Mouse (Mus musculus): ENCODE measurements at regions not wholly inside any gene's neighbourhood (a gene's known extent, or its start where the extent isn't known, plus 50 kb on each side); places are given as distances from the start of the nearest gene placed in this dataset.
"Not testable (repeated sequence)": the region's sequence is repeated elsewhere in the genome, so short reads cannot be mapped to it uniquely, and the experiment has no call there.

DNA sequence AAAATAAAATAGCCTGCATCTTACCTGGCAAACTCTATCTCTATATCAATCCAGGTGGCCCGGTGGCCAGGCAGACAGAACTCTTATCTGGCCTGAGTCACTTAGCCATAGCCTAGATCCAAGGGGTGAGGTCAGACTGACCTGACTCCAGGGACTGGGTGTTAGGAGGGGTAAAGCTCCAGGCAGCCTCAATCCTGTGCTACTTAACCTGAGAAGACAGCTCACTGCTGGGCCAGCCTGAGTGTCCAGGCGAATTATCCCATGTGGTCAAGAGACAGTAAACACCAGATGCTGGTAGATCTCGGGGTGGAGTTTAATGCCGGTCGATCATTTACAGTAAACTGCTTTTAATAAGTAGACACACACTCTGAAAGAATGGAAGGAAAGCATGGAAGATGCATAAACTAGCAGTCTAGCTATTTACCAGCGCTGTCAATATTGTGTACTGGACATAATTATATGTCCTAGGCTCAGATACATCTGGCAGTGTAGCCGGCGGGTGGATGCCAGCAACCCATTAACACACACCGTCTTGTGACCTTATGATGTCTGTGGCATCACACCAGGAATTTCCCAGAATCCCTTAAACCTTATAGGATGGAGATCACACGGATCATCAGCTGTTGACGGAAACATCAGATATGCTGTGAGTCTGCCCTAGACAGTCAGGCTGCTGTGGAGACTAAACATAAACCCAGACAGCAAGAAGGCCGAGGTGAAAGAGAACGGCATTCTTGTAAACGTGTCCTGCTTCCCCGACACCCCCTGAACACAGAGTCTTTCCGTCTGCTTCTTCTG, 153.9 kb upstream of the Ubl3 start:
- no peak for DNase-seq (ENCODE audit: low read depth, low spot score)

DNA sequence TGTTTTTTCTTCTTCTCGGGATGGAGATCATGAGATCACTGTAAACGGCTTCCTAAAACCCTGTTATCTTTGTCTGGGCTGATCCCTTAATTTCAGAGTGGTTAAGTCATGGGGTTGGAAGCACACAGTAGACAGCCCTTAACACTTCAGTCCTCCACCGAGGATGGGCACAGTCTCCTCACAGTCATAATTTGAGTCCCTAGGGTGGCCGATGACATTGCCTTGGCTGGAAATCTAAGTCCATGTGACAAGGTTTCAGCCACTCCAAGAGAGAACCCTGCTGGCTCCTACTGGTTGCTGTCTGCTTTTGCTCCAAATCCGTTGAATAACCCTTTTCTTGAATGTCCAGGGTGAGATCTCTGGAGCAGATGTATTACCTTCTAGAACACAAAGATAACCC, 152.2 kb upstream of the Ubl3 start:
- DNase-seq (ENCODE audit: low read depth, low spot score), result no peak

DNA sequence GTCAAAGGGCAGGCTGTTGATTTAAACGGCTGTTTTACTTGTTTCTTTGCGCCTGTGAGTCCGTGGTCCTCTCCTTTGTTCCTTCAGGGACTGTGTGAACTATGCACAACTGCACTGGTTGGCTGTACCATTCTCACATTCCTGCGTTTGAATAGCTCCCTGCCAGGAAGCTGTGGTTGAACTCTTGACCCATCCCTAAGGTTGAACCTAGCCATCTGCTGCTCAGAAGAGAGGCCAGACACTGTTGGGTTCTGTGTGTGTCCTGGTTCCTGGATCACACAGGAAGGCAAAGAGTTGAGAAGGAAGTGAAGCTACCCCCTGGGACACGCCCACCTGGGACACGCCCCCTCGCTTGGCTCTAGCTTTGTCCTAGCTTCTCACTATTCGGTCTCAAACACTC, 149.3 kb upstream of the Ubl3 start:
- no peak for DNase-seq (ENCODE audit: low read depth, low spot score)

DNA sequence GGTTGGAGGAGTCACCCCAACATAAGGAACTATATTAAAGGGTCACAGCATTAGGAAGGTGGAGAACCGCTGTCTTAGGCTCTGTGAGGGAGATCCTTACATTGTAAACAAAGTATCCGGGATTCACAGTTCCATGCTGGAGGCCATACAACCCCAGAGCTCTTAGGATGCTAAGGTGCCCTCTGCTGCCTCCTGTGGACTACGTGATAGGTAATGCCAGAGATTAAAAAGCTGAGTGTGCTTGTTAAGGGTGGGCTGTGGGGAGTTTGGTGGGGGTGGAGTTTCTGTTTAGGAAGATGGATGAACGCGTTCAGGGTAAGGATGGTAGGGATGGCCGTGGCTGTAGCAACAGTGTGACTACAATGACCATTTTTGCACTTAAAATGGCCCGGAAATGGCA, 148.4 kb upstream of the Ubl3 start:
- DNase-seq (ENCODE audit: low read depth, low spot score), result no peak

DNA sequence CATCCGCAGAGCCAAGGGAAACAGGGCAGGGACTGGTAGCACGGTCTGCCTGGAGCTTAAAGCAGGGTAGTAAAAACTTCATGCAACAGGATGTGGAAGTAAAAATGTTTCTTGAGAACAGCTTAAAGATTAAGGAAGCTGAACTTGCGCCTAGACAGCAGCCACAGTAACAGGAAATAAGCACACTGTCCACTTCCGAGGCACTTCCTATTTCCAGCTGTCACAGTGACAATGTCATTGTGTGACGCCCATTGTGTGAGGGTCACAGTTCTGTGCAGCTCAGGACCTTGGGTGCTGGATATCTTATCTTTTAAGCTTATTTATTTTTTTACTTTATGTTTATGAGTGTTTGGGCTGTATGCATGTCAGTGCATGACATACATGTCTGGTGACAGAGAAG, 147.7 kb upstream of the Ubl3 start:
- DNase-seq (ENCODE audit: low read depth, low spot score), result no peak

DNA sequence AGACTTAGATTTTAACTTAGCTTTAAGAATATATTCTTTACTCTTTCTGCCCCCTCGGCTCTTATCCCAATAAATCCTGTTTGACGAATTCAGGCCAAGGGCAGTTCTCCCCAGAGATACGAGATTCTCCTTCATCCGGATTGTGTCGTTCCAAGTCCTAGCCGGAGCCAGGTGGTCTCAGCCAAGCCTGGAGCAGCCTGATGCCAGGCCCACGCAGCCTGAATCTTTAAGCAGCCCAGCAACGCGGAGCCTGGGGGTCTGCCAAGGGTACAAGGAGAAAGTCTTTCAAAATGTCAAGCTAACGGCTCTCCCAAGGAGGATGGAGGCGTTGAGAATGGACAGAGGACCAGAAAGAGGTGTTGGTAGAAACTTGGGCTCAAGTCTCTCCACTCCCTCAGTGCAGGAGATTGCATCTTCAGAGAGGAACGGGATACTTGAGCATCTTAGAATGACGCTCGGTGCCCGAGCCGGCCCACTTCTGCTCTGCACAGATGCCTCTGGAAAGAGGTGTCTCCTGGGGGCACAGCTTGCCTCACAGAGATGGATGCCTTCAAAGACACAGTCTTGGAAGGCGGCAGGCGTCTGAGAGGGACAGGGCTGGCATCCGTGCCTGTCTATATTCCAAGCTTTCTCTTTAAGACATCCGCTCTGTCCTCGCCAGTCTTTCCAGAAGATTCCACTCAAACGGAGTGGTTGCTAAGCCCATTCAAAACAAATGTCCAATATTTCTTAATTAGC, 145.2 kb upstream of the Ubl3 start:
- no peak for DNase-seq (ENCODE audit: low read depth, low spot score)

DNA sequence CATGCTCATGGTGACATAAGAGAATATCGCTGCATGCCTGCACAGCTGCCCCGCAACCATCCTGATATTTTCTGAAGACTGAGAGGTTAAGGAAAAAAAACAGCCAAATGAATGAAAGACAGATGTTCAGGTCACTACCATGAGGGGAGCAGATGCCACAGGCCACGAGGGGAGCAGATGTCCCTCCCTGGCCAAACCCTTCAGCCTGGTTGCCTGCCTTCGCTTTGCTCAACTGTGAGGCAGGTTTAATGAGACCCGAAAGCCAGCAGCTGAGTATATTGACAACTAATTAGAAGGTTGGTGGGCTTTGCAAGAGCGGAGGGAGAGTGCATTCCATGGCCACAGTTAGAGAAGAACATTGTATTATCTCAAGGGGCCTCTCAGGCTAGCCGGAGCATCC, 141.8 kb upstream of the Ubl3 start:
- no peak for DNase-seq (ENCODE audit: low read depth, low spot score)

DNA sequence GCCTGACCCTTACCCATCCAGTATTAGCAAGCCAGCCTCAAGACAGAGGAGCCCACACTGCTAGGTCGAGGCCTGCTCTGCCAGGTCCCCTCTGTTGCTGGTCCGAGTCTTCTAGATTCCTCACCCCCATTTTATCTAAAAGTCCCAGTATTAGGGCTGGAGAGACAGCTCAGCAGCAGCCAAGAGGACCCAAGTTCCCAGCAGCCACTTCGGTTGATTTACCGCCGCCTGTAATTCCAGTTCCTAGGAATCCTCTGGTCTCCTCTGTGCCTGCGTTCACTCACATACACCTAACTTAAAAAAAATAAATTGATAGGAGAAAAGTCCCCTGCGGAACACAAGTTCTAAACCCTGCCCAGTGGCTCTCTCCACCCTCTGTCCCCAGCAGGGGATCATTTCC, 138.9 kb upstream of the Ubl3 start:
- no peak for DNase-seq (ENCODE audit: low read depth, low spot score)

DNA sequence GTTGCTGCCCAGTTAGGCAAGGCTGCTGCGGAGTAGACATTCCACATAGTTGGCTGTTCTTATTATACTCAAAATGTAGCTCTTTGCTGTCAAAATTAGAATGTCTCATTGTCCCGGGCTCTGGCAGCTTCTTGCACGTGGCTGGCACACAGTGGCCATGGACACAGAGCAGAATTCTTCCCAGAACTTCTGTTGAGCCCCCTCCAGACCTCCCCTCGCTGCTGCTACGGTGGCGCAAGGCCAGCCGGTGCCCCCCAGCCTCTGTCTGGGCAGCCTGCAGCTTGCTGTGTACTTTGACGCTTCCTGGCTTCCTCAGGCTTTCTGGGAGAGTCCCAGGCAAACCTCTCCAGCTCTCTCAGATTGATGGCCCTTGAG, 138.2 kb upstream of the Ubl3 start:
- no peak for DNase-seq (ENCODE audit: low read depth, low spot score)

DNA sequence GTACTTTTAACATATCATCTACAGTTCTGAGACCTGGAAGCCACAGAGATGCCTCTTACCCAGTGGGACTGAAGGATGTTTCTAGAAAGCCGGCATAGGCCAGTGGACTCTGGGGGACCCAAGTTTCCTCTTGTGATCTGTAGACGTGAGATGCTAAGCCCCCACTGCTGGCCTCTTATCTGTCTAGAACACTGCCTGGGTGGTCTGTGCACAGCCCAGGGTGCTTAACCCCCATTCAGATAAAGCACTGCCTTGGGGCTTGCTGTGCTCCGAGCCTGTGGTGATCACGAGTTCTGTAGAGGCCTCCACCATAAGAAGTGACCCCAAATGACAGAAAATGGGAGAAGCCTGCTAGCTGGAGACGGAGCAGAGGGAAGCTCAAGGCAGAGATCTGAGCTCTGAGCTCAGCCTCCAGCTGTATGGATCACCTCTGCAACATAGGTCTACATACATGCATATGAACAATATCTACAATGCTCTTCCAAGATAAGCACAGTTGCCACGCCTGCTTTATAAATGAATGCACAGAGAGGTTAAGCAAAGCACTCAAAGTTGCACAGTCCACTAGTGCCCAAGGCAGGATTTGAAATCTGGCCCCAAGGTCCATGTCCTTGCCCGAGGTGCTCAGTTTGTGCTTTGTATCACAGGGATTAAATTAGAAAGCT, 137.7 kb upstream of the Ubl3 start:
- no peak for DNase-seq (ENCODE audit: low read depth, low spot score)

DNA sequence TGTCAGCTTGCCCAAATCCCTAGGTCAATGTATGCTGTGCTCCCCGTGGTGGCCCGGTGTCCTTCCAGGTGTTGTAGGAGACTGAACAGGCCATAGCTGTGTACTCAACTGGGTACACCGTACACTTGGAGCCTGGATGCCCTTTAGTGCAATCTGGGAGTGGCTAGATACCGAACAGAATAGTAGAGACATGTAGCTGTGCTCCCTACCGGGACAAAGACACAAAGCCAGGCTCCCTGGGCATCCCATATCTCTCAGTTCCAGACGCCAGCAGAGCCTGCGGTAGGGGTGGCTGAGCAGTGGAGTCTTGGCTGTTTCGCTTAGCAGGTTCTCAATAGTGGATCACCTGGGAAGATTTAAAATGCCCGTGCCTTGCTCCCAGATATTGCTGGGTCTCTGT, 136.7 kb upstream of the Ubl3 start:
- no peak for DNase-seq (ENCODE audit: low read depth, low spot score)

DNA sequence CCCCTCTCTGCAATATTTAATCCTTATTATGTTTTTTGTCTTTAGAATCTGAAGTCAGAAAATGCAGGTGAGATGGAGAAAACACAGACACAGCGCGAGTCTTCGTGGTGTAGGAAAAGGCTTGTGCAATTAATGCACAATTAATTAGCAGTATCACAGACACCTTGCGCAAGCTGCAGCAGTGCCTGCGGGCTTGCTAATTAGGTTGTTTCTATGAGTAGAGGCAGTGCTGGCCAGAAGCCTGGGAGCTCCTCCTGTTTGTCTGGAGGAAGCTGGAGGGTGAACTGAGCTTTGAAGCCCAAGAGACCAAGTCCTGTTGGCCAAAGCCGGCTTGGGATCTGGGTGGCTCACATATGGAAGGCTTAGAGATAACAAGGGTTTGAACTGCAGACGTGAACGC, 135.9 kb upstream of the Ubl3 start:
- no peak for DNase-seq (ENCODE audit: low read depth, low spot score)

DNA sequence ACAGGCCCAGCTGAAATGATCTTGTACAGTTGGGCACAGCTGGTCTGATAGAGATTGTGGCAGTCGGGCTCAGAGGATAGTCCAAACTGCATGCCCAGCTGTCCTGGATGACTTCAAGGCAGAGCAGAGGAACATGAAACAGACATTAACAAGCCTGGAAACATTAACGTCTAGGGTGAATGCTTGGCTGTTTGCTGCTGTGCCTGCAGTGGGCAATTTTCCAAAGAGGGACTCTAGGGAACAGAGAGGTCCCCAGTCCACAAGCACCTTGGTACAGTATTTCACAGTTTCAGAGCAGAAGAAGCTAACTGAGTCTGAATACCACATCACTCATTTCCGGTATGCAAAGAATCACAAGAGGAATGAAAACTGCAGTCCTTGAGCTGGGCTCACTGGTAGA, 135.2 kb upstream of the Ubl3 start:
- no peak for DNase-seq (ENCODE audit: low read depth, low spot score)

DNA sequence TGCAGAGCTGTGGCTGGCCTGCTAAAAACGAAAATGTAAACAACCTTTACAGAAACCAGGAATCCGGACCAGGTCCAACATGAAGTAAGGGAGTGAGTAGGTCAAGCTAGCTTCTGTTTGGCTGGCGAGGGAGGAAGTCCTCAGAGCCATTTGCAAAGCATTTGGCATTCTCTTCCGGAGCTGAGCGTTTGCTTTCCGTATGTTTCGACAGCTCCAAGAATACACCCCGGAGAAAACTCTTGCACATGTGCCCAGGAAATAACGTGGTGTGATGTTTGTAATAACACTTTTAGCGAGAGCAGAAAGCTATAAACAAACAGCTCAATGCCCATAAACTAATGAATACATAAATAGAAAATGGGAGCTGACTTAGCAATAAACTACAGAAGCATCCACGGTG, 131.6 kb upstream of the Ubl3 start:
- DNase-seq (ENCODE audit: low read depth, low spot score), result no peak

DNA sequence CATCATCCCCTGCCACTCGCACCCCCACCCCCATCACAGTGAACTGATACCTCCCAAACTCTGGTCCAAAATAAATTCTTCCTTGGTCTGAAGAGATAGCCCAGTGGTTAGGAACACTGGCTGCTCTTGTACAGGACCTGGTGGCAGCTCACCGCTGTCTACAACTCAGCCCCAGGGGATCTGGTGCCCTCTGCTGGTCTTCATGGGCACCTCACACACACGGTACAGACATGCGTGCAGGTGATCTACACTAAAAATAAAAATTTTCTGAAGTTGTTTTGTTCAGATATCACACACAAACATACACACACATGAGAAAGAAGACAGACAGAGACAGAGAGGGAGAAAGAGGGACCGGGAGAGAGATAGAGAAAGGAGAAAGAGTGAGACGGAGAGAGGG, 130.0 kb upstream of the Ubl3 start:
- DNase-seq (ENCODE audit: low read depth, low spot score), result no peak

DNA sequence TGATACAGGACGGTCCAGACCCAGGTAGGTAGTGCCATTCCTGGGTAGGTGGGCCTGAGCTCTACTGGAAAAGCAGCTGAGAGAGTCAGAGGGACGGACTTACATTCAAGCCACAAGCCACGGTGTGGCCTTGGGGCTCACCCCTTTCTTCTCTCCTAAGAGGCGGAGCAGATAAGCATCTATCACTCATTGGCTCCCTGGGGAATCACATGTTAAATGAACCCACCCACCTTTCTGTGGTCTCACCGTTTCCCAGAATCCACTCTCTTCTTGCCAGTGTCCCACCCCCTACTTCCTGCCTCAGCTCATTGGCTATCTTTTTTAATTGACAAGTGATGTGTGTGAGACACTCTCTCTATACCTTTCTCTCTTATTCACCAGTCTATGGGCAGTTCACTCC, 127.8 kb upstream of the Ubl3 start:
- no peak for DNase-seq (ENCODE audit: low read depth, low spot score)

DNA sequence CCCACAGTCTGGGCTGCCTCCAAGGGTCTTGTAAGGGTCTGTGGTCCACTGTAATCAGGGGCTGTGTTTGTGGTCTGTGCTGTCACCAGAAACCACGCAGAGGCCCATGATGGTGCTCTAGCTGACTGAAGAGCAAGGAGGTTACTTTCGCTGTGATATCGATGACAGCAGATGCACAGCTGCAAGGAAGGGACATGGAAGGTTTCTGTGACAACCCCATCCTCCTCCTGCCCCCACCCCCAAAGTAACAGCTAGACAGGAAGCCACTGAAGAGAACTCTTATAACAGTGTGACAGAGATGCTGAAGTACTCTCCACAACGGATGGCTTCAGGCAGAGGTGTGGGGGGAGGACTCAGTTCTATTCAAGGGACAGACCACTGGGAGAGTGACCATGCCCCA, 127.0 kb upstream of the Ubl3 start:
- DNase-seq (ENCODE audit: low read depth, low spot score), result no peak

DNA sequence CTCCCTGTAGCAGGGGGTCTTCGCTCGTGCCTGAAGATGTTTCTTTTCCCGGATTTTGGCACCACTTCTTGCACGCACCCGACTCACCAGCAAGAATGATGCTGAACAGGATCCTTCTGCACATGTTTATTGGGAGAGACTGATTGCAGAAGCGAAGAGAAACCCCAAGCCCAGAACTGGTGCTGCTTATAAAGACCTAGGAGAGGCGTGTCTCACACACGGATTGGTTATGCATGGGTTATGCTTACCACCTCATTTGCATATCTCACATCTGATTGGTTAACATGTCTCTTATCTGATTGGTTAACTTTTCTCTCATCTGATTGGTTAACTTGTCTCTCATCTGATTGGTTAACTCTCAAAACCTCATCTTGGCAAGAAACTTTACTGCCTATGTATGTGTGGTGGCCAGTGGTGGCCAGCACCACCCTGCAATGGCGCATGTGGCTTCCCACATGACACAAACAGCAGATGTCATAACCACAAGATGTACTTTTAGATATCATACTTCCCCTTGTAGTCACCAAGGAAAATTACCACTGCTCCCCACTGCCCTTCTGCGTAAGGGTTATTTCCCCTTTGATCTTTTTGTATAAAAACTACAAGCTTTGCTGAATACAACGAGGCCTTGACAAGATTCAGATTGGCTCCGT, 125.8 kb upstream of the Ubl3 start:
- not testable (repeated sequence) for DNase-seq (ENCODE audit: low read depth, low spot score)

DNA sequence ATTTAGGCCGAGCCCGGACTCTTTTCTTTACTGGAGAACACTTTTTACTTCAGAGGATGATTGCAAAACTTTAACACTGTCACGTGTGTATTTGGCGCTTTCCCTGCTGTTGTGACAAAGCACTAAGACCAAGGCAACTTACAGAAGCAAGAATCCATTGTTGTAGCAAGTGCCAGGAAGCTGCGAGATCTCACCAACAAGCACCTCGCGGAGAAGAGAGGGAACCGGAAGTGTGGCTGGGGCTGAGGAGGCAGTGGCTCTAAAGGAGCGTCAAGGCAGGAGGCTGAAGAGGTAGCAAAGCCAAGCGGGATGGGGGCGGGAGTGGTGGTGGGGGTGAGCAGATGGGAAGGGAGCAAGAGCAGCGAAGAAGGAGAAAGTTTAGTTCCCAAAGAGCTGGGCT, 121.7 kb upstream of the Ubl3 start:
- DNase-seq (ENCODE audit: low read depth, low spot score), result no peak

DNA sequence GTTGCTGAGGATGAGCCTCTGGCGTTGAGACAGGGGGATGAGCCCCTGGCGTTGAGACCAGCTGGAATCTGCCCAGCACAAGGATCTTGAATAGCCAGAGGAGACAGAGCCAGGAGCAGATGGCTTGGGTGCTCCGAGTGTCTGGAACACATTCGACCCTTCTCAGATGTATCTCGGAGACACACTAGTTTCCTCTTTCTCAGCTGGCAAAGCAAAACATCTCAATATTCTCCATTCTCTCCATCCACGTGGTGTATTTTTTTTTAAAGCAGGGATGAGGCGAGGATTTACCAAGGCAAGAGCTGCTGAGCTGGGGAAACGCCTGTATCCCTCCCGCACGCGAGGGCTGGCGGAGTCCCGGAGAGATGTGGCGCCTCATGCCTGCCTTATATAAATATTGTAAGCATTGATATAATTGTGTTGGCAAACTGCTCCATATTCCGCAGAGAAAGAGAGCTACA, 109.7 kb upstream of the Ubl3 start:
- peak; percentile 28 for DNase-seq (ENCODE audit: low read depth, low spot score)

DNA sequence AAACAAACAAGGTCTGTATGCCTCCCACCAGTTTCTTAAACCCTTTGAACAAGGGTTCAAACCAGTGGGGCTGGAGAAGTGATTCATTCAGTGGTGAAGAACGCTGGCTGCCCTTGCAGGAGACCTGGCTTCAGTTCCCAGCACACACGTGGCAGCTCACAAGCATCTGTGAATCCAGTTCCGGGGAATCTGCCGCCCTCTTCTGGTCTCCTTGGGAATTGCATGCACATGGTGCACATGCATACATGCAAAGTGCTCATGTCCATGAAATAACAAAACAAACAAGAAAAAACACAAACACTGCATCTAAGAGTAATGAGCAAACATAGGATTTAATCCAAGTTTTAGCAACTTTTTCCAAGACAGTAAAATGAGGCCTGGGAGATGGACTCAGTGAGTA, 108.5 kb upstream of the Ubl3 start:
- DNase-seq (ENCODE audit: low read depth, low spot score), result no peak

DNA sequence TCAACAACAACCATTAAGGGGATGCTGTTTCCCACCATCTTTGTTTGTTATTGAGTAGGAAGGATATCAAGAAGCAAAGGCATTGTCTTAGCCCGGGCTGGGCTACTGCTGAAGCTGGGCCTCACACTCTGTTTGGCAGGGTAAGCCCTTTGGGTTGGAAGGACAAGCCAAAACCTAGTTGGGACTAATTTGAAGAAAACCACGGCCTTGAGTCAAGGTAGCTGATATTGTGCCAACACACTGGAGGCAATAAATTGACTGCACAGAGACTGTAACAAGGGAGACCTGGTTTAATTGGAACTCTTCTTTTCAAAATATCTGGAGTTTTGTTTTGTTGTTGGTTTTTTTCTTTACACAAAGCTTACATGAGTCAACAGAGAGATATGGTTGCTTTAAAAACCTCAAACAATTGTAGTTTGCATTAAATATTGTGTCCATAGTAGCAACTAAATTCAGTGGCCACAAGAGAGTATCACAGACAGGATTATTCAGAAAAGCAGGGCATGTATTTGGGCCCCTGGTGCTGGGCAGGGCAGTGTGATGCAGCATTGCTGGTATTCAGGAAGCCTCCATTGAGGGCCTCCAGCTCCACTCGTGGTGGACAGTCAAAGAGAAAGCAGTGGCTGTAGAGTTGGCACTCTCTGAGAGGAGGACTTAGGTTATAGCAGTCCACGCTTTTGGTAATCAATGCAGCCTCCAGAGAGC, 105.5 kb upstream of the Ubl3 start:
- DNase-seq (ENCODE audit: low read depth, low spot score), result no peak

Data from brain, embryonic 18.5 days (tissue).